Mouse (Mus musculus) naive thymus-derived CD4-positive, alpha-beta T cell, adult 2 months (primary cell): ENCODE data around the gene Bicdl1.
A peak's percentile ranks its signal among the peaks of the same experiment; 100 is the strongest.

Experiments used
- DNase-seq: peaks from one replicate; pipeline ENCODE4 v3.0.0-alpha.2; 2011; ENCODE audit warnings: low read depth

The Bicdl1 gene

DNA sequence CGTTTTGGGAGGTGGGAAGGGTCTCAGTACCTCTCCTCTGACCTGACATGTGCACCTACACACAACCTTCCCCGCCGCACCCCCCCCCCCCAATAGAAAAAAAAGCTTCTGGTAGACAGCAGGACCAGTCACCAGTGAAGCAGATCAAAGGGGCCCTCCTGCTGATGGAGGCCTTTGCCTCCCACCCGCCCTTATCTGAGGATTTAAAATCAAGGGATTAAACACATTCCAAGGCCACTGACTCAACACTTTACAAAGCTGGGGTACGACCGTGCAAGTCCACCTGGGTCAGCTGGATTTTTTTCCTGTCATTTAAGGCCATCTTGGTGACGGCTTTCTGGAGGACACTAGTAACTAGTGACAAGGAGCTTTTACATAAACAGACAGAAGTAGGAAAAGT is 63.5 kb downstream of the Bicdl1 start:
- DNase-seq = no peak

DNA sequence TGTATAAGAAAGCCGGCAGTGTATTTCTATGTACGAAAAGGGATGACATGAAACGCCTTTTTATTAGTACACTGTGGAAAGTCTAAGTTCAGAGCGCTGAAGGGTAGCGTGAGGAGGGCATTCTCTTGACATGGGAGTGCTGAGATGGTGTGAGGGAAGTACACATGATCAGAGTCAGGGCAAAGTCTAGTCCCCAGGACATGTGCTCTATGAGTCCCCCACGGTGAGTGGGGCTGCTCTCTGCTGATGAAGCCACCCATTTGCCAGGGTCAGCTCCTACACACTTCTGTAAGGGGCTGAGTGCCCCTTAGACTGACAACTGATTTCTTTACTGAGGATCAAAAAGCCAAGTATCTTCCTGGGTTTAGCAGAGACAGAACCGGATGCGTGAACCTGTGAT is 64.2 kb downstream of the Bicdl1 start:
- no peak for DNase-seq

DNA sequence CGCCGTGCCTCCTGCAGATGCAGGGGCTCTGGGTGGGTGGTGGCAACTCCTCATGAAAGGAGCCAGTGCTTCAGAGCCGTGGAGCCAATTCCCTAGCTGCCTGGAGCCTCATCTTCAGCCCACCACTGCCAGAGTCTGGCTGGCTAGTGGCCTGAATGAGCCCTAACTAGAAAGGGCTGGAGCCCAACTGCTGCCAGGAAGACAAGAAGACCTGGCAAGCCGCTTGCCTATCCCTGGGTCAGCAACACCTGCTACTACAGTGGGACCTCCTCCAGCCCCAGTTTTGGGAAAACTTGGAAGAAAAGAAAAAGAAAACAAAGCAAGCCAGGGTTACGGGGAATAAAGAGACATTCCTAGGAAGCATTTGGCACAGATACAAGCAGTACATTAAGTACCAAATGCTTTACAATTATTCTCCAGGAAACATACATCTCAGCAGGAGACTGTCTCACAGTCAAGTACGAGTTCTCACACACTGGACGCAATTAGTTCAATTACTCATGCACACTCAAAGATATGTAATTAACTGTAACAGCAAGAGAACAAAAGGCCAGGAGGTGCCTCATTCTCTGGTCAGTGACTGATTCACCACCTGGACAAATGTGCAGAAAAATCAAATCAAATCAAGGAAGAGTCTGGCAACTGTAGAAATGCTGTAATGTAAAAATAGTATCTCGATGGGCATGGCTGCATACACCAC is 64.9 kb downstream of the Bicdl1 start:
- DNase-seq = no peak

DNA sequence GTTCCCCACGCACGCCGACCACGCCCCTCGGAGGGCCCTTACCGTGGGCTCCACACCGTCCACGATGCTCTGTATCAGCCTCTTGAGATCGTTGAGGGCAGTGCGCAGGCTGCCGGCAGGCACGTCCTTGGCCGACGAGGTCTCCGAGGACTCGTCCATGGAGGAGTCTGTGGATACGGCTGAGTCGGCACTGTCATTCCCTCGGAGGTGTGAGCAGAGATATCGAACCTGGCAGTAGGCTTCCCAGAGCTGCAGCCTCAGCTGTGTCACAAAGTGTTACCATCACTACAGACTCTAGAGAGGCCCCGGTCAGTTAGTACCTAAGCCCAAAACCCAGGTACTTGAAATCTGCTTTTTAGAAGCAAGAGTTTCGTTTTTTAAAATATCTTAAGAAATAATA is 68.8 kb downstream of the Bicdl1 start:
- no peak for DNase-seq

DNA sequence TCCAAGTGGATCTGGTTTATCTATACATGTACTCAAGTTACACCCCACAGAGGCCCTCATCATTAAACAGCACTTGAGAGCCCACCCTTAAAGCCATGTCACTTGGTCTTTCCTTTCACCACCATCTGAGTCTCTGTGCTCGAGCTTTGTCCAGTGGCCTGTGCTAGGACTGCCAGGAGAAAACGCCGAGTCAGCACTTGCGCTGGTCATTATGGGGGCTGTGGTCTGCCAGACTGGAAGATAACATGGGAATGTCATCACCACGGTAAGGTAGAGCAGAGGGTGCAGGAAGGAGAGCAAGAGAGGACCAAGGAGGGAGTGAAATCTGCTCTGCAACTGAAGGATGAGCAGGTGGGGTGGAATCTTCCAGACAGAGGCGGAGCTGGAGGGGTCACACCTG is 73.1 kb downstream of the Bicdl1 start:
- DNase-seq = no peak

DNA sequence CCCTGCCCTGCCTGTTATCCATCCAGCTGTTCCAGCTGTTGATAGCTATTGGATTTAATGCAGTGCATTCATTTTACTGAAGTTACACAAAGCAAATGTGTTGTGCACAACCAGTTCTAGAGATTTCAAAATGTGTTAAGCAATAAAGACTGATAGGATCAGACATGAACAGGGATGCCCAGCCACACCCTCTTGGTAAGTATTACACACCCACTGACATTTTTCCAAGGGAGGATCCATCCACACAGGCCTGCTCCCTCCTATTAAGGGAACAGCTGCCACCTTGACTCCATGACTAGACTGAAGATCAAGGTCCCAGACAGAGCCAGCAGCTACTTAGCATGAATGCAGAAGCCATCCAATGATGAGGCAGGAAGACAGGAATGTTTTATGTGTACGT is 74.2 kb downstream of the Bicdl1 start:
- DNase-seq = no peak

DNA sequence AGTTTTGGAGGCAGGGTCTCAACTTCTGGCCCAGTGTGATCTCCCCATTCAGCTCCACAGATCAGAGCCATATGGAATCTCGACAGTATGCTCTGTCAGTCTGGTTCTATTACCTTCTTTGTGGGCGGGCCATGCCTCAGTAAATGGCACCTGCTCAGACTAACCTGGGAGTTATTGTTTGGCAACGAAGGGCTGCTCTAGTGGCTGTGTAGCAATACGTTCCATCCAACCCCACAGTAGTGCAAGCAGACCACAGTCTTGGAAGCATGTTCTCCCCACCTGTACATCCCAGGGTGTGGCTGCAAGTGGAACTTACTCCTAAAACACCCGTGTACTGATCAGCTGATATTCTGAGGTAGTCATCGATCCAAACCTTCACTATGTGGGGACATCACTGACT is 74.7 kb downstream of the Bicdl1 start:
- no peak for DNase-seq

DNA sequence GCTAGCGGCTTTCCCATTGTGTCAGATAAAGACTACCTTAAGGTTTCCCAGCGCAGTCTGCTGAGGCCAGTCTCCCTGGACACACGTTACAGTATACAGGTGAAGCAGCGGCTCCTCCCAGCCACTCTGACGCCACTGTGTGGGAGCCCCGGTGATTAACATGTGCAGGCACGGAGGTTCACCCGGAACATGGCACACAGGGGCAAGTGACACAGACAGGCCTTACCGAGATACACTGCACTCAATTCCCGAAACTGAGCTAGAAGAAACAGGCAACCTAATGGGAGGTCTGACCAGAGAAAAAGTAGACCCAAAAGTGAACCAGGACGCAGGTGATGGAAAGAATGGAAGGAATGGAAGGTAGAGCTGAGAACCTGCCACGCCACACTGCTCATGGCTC is 77.6 kb downstream of the Bicdl1 start:
- DNase-seq = no peak

DNA sequence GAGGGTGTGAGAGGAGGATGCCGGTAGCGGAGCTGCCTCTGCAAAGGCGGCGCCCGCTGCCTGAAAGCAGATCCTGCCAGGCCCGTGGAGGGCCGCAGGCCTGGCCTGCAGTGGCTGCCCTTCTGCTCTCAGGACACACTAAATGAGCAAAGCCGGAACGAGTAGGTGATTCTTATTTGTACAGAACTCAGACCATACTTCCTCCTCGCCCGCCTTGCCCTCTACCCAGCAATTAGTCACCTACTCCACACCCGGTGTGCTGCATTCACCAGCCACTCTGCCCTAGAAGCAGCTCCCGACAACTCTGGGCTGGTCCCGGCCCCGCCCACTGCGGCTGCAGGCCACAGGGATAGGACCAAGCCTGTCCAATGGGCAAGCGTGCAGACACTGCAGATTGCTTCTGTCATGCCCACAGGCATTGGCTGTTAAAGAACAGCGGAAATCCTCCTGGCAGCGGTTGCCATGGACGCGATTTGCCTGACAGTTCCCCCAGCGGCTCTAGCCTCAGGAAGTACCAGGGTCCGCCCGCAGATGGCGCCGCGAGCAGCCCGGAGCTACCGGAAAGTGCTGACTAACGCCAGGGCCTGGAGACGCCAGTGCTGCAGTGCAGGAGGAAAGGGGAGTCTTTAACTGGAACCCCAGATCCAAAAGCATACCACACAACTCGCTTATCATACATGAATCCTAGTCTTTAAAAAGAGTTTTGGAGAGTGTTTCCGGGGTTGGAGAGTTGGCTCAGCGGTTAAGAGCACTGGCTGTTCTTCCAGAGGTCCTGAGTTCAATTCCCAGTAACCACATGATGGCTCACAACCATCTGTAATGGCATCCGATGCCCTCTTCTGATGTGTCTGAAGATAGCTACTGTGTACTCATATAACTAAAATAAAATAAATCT is 78.5 kb downstream of the Bicdl1 start:
- peak; percentile 99 for DNase-seq

DNA sequence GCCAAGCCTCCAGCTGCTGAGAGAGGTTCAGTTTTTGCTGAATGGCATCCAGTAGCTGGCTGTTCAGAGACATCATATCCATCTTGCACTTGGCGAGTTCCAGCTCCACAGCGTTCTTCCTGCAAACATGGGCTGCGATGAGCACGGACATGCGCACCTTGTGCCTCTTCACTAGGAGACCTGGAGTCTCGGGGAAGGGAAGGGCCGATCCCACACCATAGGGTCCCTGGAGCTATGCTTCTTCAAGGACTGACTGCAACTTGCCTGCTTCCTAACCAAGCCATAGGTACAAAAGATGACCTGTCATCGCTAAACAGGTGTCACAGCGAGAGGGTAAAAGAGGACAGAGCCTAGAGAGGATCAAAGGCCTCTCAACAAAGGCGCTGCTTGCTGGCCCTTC is 79.6 kb downstream of the Bicdl1 start:
- DNase-seq = no peak

DNA sequence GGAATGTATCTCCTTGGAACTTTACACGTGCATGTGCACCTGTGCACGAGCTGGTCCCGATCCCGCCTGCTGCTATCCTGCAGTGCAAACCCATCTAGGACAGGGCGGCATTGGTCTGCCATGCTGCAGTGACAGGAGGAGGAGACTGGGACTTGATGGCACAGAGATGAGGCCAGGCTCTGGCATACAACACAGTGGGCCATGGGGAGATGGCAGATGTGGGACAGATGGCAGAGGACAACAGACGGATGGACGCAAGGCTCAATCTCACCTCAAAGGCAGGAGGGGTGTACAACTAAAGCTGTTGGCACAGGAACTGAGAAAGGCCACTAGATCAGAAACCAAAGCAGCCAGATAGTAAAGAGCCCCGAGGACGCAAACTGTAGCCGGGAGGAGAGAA is 80.5 kb downstream of the Bicdl1 start:
- no peak for DNase-seq

DNA sequence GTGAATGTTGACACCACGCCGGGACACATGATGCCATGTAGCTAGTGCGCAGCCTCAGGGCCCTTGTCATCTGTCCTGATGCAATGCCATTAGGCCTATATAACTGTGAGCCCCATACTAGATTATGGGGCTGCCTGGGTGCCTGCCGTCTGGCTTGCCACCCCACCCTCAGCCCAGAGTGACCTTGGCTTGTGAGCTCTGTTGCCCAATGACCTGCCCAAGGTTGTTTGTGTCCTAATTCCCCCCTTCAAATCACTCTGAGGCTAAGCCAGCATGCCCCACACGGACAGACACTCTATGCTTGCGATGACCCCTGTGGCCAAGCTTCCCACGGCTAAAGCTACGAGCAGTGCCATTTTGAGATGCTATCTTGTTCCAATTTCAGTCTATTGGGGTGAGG is 81.7 kb downstream of the Bicdl1 start:
- DNase-seq = no peak

DNA sequence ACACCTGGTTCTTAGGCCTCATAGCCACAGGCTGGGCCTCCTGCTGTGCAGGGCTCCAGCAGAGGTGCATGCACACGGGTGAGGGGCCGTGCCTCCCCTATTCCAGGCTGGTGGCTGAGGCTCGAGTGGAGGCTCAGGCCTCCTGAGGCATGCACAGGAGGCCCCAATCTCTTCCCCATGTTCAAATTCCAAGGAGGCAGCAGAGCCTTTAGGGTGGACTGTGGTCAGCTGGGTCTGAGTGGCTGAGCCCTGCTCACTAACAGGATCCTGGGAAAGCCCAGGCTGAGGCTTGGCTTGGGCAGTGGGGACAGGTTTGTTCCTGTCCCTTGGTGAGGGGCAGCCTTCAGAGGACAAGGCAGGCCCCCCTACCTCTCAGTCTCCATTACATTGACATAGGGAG is 82.5 kb downstream of the Bicdl1 start:
- DNase-seq = no peak

DNA sequence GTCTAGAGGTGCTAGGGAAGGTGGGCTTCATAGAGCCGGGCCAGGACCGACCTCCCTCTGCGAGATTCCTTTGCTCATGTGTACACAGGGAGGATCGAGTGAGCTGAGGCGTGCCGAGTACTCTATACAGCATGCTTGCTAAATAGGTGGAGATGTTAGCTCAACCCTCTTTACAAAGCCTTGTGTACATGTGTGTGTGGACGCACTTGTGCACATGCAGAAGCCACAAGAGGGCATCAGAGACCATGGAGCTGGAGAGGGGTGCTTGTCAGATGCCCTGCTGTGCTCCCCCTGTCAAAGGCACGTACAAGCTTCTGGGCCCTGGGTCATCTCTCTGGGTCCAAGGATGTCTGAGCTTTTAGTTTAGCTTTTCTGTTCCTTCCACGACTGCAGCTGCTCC is 87.2 kb downstream of the Bicdl1 start:
- DNase-seq = peak; percentile 45

DNA sequence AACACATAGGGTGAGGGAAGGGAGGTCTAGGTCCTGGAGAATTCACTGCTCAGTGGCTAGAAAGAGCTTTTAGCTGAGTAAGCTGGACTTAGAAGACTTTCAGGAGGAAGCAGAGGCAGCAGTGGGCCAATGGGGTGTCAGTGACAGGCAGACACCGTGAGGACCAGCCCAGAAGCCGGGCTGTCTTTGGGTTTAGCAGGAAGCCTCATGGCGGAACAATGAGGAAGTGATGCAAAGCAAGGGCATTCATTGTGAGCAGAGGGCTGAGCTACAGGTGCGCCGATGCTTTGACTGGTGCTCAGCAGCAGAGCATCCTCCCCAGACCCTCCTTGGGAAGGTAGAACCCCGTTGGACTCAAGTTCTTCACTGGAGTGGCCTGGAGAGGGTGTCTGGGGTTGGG is 95.9 kb downstream of the Bicdl1 start:
- DNase-seq = peak; percentile 55

DNA sequence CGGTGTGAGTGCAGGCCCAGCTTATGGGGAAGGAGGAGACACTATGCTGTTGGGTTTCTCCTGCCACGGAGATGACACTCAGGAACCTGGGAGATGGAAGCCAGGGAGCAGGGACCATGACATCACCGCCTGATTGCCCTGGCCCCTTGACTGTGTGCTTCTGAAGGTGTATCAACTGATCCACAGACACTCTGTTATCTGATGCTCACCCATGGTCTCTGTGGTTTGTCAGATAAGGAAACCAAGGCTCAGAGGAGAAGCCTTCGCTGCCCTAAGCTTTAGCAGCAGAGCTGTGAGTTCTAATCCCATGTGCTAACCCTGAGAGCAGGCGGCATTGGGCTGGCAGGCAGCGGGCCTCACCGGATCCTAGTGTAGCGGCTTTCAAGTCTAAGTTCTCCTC is 97.4 kb downstream of the Bicdl1 start:
- no peak for DNase-seq

DNA sequence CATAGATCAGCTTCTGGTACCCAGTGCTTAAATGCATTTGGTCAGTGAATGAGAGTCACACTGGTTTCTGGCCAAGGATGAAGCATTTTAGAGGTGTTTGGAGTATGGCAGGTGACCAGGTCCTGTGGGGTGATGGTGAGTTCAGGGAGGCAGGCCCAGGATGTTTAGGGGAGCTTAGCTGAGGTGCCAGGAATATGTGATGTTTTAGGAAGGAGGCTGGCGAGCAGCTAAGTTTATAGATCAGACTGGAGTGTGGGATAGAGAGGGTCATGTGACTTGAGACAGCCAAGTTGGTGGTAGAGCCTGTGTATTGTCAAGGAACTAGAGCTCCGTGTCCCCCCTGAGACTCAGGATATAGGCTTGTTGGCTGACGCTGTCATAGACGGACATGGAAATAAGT is 98.4 kb downstream of the Bicdl1 start:
- no peak for DNase-seq

DNA sequence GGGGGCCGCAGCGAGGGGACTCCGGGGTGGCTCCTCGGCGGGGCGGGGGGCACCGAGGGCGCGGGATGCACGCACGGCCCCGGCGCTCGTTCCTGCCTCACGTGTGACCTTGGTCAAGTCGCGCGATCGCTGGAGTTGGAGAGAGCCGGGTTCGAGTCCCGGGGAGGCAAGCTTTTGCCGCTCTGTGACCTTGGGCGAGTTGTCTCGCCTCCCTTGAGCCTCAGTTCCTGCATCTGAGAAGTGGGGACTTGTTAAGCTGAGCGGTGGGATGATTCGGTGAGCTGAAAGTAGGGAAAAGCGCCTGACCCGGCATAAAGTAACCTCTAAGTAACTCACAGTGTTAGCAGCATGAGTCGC is 99.1 kb downstream of the Bicdl1 start:
- DNase-seq = peak; percentile 55

DNA sequence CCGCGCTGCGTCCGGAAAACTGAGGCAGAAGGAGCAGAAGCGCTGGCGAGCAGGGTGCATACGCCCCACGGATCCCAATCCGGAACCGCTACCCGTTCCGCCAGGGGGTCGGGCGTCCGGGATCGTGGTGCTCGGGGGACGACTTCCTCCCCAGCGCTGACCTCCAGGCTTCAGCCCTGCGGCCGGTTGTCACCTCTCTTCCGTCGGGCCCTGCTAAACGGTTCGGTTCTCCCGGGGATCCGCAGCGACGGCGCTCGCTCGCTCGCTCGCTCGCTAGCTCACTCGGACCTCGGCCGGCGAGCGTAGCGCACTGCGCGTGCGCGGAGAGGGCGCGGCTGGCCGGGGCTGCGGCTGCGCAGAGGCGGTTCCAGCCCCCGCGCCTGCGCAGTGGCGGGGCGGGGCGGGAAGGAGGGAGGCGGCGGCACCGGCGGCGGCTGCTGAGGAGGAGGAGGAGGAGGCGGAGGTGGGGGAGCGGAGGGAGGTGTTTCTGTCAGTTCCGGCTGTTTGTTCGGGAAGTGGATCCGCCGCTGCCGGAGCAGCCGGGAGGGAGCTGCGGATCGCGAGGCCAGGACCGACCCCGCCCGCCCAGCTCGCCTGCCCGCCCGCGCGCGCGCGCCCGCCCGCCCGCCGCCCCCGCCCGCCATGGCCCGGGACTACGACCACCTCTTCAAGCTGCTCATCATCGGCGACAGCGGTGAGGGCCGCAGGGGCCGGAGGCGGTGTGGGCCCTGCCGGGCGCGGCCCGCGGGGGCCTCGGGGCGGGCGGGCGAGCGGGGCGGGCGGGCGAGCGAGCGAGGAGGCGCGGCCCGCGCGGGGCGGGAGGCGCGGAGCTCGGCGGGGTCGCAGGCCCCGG is 99.7 kb downstream of the Bicdl1 start, which contains the start of gene Rab35:
Rab35 (plus strand) TSS at position 404 of the 853 bp plus-strand sequence.
- peak; percentile 96 for DNase-seq

DNA sequence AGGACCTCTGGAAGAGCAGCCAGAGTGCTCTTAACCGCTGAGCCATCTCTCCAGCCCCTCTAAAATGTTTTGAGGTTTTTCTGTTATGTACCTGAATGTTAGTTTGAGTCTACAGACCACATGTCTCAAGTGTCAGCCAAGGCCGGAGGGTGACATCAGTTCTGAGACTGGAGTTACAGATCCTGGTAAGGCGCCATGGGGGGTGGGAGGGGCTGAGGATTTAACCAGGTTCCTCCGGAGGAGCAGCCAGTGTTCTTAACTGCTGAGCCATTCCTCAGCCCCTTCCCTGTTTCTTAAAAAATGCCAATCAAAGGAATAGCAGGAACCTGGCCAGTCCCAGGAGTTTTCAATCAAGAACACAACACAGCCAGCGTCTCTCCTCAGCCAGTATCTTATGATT is 101.1 kb downstream of the Bicdl1 start:
- DNase-seq = no peak

DNA sequence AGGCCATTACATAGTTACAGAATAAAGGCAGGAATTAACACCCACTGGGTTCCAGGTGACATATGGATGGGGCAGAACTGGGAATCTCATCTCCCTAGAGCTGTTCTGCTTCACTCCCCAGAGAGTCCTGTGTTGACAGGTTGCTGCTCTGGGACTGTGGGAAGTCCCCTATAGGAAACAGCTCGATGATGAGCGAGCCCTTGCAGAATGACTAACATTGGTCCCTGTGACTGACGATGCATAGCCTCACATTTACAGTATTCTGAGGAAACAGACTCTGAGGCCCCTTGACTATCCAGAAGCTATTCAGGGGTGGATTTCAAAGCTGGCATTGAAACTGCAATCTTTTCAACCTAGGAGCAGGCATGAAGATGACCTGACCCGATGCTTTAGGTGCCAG is 101.7 kb downstream of the Bicdl1 start:
- no peak for DNase-seq

DNA sequence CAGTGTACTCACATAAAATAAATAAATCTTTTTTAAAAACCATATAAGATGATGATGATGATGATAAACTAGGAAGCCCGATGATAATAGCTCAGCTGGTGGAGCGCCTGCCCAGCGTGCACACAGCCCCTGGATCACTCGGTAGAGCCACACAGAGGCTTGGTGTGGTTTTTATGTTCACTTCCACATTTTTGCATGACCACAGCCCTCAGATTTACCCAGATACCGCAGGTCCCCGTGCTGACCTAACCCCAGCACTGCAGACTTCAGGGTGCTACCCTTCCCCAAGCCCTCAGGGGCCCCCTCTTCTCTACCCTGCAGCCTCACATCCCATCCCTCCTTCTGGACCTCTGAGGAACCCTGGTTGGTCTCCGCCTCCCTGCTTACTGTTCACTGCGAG is 103.3 kb downstream of the Bicdl1 start:
- DNase-seq = no peak
